Mouse (Mus musculus): ENCODE results near the gene Cutal. TPM values are rescaled to one million over a fixed set of nuclear protein-coding genes. Genes with fewer than 3 reads are reported as not detected.
"Not testable (repeated sequence)": the region's sequence is repeated elsewhere in the genome, so short reads cannot be mapped to it uniquely, and the experiment has no call there.

The Cutal gene
- 0.08 TPM in 1 of 2 replicates, not detected in the other for polyA plus RNA-seq (2015; fragmentation: Nextera tagmentation; extraction: Ambion mirVana)

DNA sequence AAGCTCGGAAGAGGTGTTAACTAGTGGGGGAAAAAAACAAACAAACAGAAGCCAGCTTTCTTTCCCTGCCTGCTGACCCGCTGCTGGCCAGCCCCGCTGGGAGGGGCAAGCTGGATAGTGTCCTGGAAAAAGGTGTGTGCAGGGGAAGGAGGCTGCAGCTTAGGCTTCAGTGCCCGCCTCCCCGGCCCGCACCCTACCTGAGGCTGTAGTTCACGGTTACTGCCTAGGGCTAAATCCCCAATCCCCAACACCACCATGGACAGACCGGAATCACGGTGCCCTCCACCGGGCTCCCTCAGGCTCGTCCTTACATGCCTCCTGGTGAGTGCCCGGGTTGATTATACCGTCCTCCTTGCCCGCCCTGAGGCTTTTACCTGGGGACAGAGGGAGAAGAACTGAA lies at the start of gene Cutal:
Cutal (plus strand) TSS at position 126 of the 400 bp plus-strand sequence.
- Histone ChIP-seq H3K9me3 (replicated peaks) (no peaks in the 10 kb centered on the region), H3K4me1 (peaks cover 19% of the 10 kb centered on the region), H3K4me2 (peak within 1 kb of the TSS; percentile 33), H3K27ac (no peak within 1 kb of the TSS), H3K36me3 (ENCODE audit: poor library complexity, severe bottlenecking) (no peaks in the 10 kb centered on the region), H3K4me3 (peak within 1 kb of the TSS; percentile 10), H3K9ac (peak within 1 kb of the TSS; percentile 50), H3K27me3 (peaks cover 48% of the 10 kb centered on the region)
- 4% methylated on average over 14 of the region's 14 CpGs for WGBS
- no peak for ATAC-seq

DNA sequence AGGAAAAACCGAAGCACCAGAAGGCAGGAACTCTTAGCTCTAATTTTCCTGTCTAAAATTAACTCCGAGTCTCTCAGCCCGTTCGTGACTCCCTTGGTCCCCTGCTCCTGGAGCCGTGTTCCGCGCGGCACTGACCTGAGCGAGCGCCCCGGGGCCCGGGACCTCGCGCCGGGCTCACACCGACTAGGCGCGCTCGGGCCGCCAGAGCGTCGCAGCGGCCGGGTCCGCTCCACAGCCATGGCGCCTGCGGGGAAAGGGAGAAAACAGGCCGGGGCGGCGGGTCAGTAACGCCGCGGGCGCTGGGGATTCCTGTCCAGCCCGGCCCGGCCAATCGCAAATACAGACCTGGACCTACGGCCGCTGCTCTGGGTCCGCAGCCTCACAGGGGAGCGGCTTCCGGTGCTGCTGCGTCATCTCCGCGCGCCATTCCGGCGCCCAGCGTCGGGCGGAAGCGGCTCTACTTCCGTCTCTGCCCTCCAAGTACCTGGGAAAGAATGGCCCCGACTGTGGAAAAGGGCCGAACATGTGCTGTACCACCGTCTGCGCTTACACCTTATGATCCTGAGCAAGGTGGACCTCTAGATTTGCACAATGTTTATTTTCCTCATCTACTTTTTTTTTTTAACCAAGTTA lies 48.3 kb upstream of the Cutal start, which contains the start of gene Fbxw2:
Fbxw2 (minus strand) TSS at position 485 of the 633 bp plus-strand sequence.
- Histone ChIP-seq H3K4me1 (peaks cover 23% of the 10 kb centered on the region), H3K27ac (peak within 1 kb of the TSS; percentile 65), H3K9me3 (replicated peaks) (peaks cover 6% of the 10 kb centered on the region; the same call in 1 of the 2 replicates), H3K4me2 (peak within 1 kb of the TSS; percentile 76), H3K36me3 (ENCODE audit: poor library complexity, severe bottlenecking) (peaks cover 15% of the 10 kb centered on the region), H3K4me3 (peak within 1 kb of the TSS; percentile 98), H3K27me3 (peaks cover 17% of the 10 kb centered on the region), H3K9ac (peak within 1 kb of the TSS; percentile 96)
- peak; percentile 99 for ATAC-seq
- under 1% methylated on average over 49 of the region's 57 CpGs for WGBS

DNA sequence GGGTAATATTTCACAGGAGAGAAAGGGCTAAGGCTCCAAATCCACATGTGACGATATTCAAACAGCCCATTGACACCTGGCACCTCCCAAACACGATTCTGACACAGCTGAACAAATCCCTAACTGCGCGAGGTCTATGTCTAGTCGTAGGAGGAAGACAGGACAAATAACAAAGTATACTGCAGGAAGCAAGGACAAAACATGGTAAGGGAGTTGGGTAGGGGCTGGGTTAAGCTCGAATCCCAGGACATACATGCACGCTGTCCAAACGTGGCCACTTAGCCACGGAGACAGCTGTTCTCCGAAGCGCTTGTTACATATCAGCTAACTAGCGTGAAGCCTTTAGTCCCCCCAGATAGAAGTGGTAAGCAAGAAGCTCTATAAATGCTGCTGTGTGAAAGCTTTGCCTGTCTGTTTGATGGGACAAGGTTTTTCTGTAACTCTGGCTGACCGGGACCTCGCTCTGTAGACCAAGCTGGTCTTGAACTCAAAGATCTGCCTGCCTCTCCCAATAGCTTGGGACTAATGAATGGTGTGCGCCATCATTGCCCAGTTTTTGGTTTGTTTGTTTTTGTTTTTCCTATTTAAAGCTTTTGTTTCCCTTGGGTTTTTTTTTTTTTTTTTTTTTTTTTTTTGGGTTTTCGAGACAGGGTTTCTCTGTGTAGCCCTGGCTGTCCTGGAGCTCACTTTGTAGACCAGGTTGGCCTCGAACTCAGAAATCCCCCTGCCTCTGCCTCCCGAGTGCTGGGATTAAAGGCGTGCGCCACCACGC lies 47.5 kb upstream of the Cutal start:
- H3K27ac ChIP-seq: no peak overlapping the region; the same call in 1 of the 2 replicates
- peaks cover 17% of the 10 kb centered on the region for H3K27me3 ChIP-seq
- peak overlapping the region; percentile 76 for H3K4me2 ChIP-seq
- peak; percentile 44; the same call in 1 of the 2 replicates for ATAC-seq
- WGBS: 36% methylated on average over 20 of the region's 21 CpGs
- H3K4me3 ChIP-seq: peak overlapping the region; percentile 98
- H3K36me3 ChIP-seq (ENCODE audit: poor library complexity, severe bottlenecking): peaks cover 11% of the 10 kb centered on the region
- peaks cover 23% of the 10 kb centered on the region for H3K4me1 ChIP-seq
- peaks cover 6% of the 10 kb centered on the region; the same call in 1 of the 2 replicates for H3K9me3 ChIP-seq (replicated peaks)
- H3K9ac ChIP-seq: peak overlapping the region; percentile 96

DNA sequence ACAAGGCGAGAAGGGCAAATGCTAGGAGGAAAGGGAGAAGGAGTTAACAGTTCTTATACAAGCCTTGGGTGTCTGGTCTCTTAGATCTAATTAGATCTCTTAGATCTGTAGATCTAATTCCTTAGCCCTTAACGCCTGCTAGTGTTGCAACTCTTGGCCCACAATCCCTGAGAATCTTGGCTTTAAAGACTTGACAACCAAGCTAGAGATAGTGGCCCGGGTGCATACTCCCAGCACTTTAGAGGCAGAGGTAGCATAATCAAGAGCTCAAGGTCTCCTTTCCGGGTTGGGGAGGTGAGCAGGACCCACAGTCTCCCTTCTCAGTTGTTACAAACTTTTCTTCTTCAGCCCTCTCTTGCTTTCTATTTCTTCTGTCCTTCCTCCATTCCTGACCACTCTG lies 46.6 kb upstream of the Cutal start:
- Histone ChIP-seq H3K36me3 (ENCODE audit: poor library complexity, severe bottlenecking) (peaks cover 2% of the 10 kb centered on the region), H3K9ac (no peak overlapping the region), H3K9me3 (replicated peaks) (peaks cover 6% of the 10 kb centered on the region; the same call in 1 of the 2 replicates), H3K4me1 (peaks cover 23% of the 10 kb centered on the region), H3K27ac (no peak overlapping the region), H3K27me3 (peaks cover 17% of the 10 kb centered on the region), H3K4me3 (no peak overlapping the region), H3K4me2 (no peak overlapping the region)
- WGBS: 89% methylated on average over 4 of the region's 4 CpGs
- ATAC-seq: no peak

DNA sequence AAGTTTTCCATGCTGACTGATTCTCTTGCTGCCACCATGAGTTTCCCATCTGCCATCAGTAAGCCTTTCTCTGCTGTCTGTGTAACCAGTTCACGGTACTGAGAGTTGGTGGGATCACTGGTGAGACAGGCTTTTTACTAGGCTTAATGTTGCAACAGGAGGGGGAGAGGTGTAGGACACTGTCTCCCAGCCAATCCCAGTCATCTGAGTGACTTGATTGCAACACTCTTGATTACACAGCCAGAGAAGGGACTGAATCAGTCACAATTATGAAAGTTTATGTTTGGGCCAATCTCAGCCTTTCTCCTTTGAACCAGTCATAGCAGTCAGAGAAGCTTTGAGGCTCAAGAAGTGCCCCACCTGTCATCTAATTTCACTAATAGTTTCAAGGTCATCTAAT lies 46.2 kb upstream of the Cutal start:
- Histone ChIP-seq H3K4me2 (no peak overlapping the region), H3K36me3 (ENCODE audit: poor library complexity, severe bottlenecking) (no peaks in the 10 kb centered on the region), H3K4me3 (no peak overlapping the region), H3K9ac (no peak overlapping the region), H3K9me3 (replicated peaks) (peaks cover 6% of the 10 kb centered on the region; the same call in 1 of the 2 replicates), H3K27ac (no peak overlapping the region), H3K4me1 (peaks cover 23% of the 10 kb centered on the region), H3K27me3 (peaks cover 17% of the 10 kb centered on the region)
- 92% methylated on average over 1 of the region's 1 CpGs for WGBS
- no peak for ATAC-seq

DNA sequence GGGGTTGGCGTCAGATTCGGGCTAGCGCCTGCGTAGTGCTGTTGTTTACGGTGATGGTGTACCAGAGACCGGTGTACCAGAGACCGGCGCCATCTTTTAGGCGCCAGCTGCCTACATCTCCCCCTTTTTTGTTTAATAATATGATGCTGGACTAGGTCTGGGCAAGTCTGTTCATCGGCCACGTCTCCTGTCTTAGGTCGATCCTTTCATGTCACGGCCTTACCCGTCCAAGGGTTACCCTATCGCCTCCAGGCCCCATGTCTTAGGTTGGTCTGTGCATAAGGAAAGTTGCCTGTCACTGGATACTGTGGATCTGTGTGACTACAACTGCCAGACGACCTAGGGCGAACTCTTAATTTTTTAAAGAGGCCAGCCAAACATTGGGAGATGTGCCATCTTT lies 44.1 kb upstream of the Cutal start:
- 95% methylated on average over 17 of the region's 17 CpGs for WGBS

DNA sequence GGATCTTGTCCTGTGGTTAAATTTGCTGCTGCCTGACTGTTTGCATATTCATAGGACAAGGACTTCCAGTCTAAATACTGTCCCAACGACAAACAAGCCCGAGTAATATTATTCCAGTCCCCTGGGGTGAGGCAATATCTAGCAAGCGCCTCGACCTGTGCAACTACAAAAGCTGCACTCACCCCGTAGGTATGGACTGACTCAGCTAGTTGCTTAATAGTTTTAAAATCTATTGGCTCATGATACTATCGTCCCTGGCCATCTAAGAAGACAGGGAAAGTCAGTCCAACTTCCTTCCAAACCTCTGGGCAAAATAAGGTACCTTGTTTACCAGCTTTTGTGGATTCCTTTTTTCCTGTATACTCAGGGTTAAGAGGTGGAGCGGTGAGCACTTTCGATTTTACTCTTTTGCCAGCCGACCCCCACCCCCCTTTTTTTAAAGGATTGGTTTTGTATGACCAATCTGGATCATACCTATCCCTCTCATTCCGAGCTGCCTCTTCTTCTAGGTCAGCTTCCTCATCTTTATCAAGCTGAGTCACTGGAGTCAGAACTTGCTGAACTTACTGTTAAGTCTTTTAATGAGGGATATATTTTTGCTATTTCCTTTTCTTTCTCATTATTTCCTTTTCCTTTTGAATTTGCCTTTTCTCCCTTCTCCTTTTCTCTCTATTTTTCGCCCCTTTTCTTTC lies 41.3 kb upstream of the Cutal start, which contains the start of gene Gm34653:
Gm34653 (plus strand) TSS at position 242 of the 692 bp plus-strand sequence.
- not testable (repeated sequence) for ATAC-seq; H3K36me3 ChIP-seq (ENCODE audit: poor library complexity, severe bottlenecking); H3K4me1 ChIP-seq; H3K27me3 ChIP-seq; H3K4me3 ChIP-seq; H3K9ac ChIP-seq; H3K4me2 ChIP-seq; H3K27ac ChIP-seq; H3K9me3 ChIP-seq (replicated peaks)
- WGBS: 77% methylated on average over 11 of the region's 11 CpGs

More for the DNA sequence above, 44.1 kb upstream of the Cutal start:
- not testable (repeated sequence) for H3K9me3 ChIP-seq (replicated peaks); H3K36me3 ChIP-seq (ENCODE audit: poor library complexity, severe bottlenecking); ATAC-seq; H3K4me3 ChIP-seq; H3K4me2 ChIP-seq; H3K9ac ChIP-seq; H3K27ac ChIP-seq
- Histone ChIP-seq H3K27me3 (peaks cover 17% of the 10 kb centered on the region), H3K4me1 (peaks cover 10% of the 10 kb centered on the region)

DNA sequence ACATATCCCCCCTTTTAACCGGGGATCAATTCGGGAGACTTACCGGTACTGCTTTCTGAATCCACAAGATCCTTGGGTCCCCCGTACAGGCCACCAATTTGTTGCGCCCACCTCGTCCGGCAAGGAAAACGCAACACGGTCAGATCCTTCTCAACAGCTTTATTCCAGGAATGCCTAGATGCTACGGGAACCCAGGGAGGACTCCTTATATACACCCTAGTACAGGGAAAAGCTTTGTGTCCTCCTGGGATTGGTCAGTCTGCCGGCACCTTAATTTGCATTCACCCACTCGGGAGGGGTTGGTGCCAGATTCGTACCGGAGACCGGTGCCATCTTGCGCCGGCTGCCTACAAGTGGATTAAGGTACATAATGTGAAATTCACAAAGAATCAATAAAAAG lies 40.6 kb upstream of the Cutal start:
- no peak for ATAC-seq
- Histone ChIP-seq H3K4me3 (no peak overlapping the region), H3K27ac (no peak overlapping the region), H3K4me1 (no peaks in the 10 kb centered on the region), H3K27me3 (peaks cover 4% of the 10 kb centered on the region; the same call in 1 of the 2 replicates), H3K9ac (no peak overlapping the region), H3K4me2 (no peak overlapping the region), H3K36me3 (ENCODE audit: poor library complexity, severe bottlenecking) (no peaks in the 10 kb centered on the region), H3K9me3 (replicated peaks) (peaks cover 6% of the 10 kb centered on the region; the same call in 1 of the 2 replicates)
- 89% methylated on average over 17 of the region's 17 CpGs for WGBS

DNA sequence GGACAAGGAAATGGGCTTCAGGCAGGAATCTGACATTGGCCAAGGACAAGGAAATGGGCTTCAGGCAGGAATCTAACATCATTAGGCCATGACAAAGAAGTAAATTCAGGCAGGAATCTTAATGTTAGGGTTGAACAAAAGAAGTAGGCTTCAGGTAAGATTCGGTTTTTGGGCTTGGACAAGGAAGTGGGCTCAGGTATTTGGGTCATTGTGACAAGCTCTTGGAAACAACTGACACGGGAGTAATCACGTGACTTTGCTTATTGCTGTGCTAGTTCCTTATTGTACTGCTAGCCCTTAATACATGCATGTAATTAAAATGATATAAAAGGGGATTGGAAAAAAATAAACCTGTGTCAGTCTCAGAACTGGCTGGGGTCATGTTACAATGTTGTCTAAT lies 38.5 kb upstream of the Cutal start:
- no peak overlapping the region for H3K9ac ChIP-seq
- H3K4me3 ChIP-seq: no peak overlapping the region
- 77% methylated on average over 3 of the region's 3 CpGs for WGBS
- H3K4me2 ChIP-seq: no peak overlapping the region
- no peak overlapping the region for H3K27ac ChIP-seq
- H3K36me3 ChIP-seq (ENCODE audit: poor library complexity, severe bottlenecking): no peaks in the 10 kb centered on the region
- no peak for ATAC-seq
- no peaks in the 10 kb centered on the region for H3K9me3 ChIP-seq (replicated peaks)
- no peaks in the 10 kb centered on the region for H3K4me1 ChIP-seq
- H3K27me3 ChIP-seq: no peaks in the 10 kb centered on the region

DNA sequence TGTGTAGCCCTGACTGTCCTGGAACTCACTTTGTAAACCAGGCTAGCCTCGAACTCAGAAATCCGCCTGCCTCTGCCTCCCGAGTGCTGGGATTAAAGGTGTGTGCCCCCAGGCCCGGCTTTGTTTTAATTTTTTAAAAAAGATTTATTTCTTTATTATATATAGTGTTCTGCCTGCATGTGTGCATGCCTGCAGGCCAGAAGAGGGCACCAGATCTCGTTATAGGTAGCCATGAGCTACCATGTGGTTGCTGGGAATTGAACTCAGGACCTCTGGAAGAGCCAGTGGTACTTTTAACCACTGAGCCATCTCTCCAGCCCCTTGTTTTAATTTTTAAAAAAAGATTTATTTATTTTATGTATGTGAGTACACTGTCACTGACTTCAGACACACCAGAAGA lies 34.1 kb upstream of the Cutal start:
- 80% methylated on average over 5 of the region's 5 CpGs for WGBS
- ATAC-seq, H3K27ac ChIP-seq: not testable (repeated sequence)

DNA sequence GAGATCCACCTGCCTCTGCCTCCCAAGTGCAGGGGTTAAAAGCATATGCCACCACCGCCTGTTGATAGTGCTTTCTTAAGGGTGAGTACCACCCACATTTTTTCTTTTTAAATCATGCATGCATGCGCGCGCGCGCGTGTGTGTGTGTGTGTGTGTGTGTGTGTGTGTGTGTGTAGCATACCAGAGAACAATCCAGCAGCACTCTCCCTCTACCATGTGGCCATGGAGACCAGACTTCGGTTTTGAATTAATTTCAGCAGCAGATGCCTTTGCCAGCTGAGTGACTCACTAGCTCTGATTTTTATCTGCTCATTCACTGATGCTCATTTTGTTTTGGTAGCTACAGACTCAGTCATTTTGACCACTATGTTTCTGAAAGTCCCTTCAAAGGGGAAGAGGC lies 32.5 kb upstream of the Cutal start:
- Histone ChIP-seq H3K9me3 (replicated peaks) (no peaks in the 10 kb centered on the region), H3K4me2 (no peak overlapping the region), H3K27ac (no peak overlapping the region), H3K4me3 (no peak overlapping the region), H3K9ac (no peak overlapping the region), H3K36me3 (ENCODE audit: poor library complexity, severe bottlenecking) (no peaks in the 10 kb centered on the region), H3K27me3 (no peaks in the 10 kb centered on the region), H3K4me1 (no peaks in the 10 kb centered on the region)
- no peak for ATAC-seq
- WGBS: 91% methylated on average over 8 of the region's 8 CpGs

More for the DNA sequence above, 34.1 kb upstream of the Cutal start:
- H3K9ac ChIP-seq; H3K4me3 ChIP-seq; H3K9me3 ChIP-seq (replicated peaks); H3K4me1 ChIP-seq; H3K4me2 ChIP-seq; H3K36me3 ChIP-seq (ENCODE audit: poor library complexity, severe bottlenecking); H3K27me3 ChIP-seq: not testable (repeated sequence)
